Mouse (Mus musculus) midbrain, postnatal 0 days (tissue): Measurements from ENCODE around the gene Ddc. TPM values are rescaled to one million over a fixed set of nuclear protein-coding genes. Genes with fewer than 3 reads are reported as not detected.

Source experiments
- ATAC-seq: fragments of 200-750 bp; cut with Nextera tagmentation; 2 replicates; pipeline ENCODE4 v1.8.0; 2017; ENCODE audit warnings: moderate number of reproducible peaks, mild to moderate bottlenecking, moderate TSS enrichment, moderate library complexity; ENCODE audit not compliant: low FRiP score
- DNase-seq: peaks from one replicate; pipeline ENCODE4 v3.0.0-alpha.2; 2015; ENCODE audit warnings: low spot score
- H3K27ac ChIP-seq: fragments of 300-500 bp; sonication (generic); 2 replicates; pipeline ENCODE4 v1.5.1; 2014; ENCODE audit warnings: low read depth, mild to moderate bottlenecking, low read length, mixed read lengths
- H3K27me3 ChIP-seq: fragments of 300-500 bp; sonication (generic); 2 replicates; pipeline ENCODE4 v1.6.1; 2014; ENCODE audit warnings: low read length, control low read depth, mixed read lengths; ENCODE audit not compliant: insufficient read depth
- H3K36me3 ChIP-seq: fragments of 300-500 bp; sonication (generic); 2 replicates; pipeline ENCODE4 v1.6.1; 2014; ENCODE audit warnings: low read length, control low read depth, mixed read lengths; ENCODE audit not compliant: insufficient read depth
- H3K4me1 ChIP-seq: fragments of 300-500 bp; sonication (generic); 2 replicates; pipeline ENCODE4 v1.6.1; 2014; ENCODE audit warnings: mild to moderate bottlenecking, control low read depth, antibody characterized with exemption, low read length, mixed read lengths; ENCODE audit not compliant: insufficient read depth
- H3K4me2 ChIP-seq: fragments of 300-500 bp; sonication (generic); 2 replicates; pipeline ENCODE4 v1.6.1; 2014; ENCODE audit warnings: low read depth, mild to moderate bottlenecking, low read length, mixed read lengths; ENCODE audit not compliant: poor library complexity, severe bottlenecking
- H3K4me3 ChIP-seq: fragments of 300-500 bp; sonication (generic); 2 replicates; pipeline ENCODE4 v1.5.1; 2014; ENCODE audit warnings: low read depth, mild to moderate bottlenecking, low read length, moderate library complexity
- H3K9ac ChIP-seq: fragments of 300-500 bp; sonication (generic); replicated peaks from 2 replicates; pipeline ENCODE4 v1.6.1; 2014; ENCODE audit warnings: mild to moderate bottlenecking, low read length, moderate library complexity, mixed read lengths; ENCODE audit not compliant: poor library complexity, severe bottlenecking
- H3K9me3 ChIP-seq: fragments of 300-500 bp; sonication (generic); 2 replicates; pipeline ENCODE4 v1.6.1; 2016; ENCODE audit warnings: low read length, control low read depth
- CTCF ChIP-seq: IDR thresholded peaks from 2 replicates; pipeline ENCODE4 v1.5.1; 2016; ENCODE audit warnings: antibody characterized with exemption, mild to moderate bottlenecking
- WGBS: fragments of 180-500 bp; shearing (Covaris S2); extraction: QIAGEN DNeasy Blood & Tissue Kit; methylation state at CpG from one replicate; pipeline ENCODE4 v1.1.7; 2014; 5-methylcytosine and 5-hydroxymethylcytosine counted together
- polyA plus RNA-seq: library from polyadenylated mRNA; unstranded; fragments of >200 nt; fragmentation: Nextera tagmentation; extraction: Ambion mirVana; gene quantifications from 2 replicates; pipeline ENCODE4 v1.2.1, GENCODE M21; 2015
- total RNA-seq: library from RNA; depleted of rRNA; stranded (reverse); fragments of >200 nt; gene quantifications from 2 replicates; pipeline ENCODE4 v1.2.3, GENCODE M21; 2014

The Ddc gene
- total and polyA plus RNA-seq, 2 experiments from 2014 or later = 23.0 to 27.4 TPM

- WGBS = 29% methylated on average over 11 of the region's 11 CpGs
- no peak for TF ChIP-seq CTCF
- H3K9ac ChIP-seq = 0 out of 2 replicates have a peak overlapping the region, but pooled peaks have one; percentile 33
- no peaks in the 10 kb centered on the region for H3K9me3 ChIP-seq
- DNase-seq (no peak), ATAC-seq (no peak)
- no peak overlapping the region for H3K4me2 ChIP-seq
- no peak overlapping the region for H3K4me3 ChIP-seq
- 0 out of 2 replicates have a peak, but pooled peaks cover under 1% of the 10 kb centered on the region for H3K4me1 ChIP-seq
- no peaks in the 10 kb centered on the region for H3K36me3 ChIP-seq
- H3K27ac ChIP-seq = no peak overlapping the region
- no peaks in the 10 kb centered on the region for H3K27me3 ChIP-seq
Observed at GRCm38 (mm10) chr11:11884533-11885245, 13.3 kb downstream of the Ddc start.

- Histone ChIP-seq H3K4me2 (no peak overlapping the region), H3K9me3 (no peaks in the 10 kb centered on the region), H3K36me3 (no peaks in the 10 kb centered on the region), H3K27me3 (no peaks in the 10 kb centered on the region), H3K4me1 (no peaks in the 10 kb centered on the region), H3K27ac (no peak overlapping the region), H3K4me3 (no peak overlapping the region), H3K9ac (no peak overlapping the region)
- ATAC-seq (no peak), DNase-seq (no peak)
- WGBS = 6% methylated on average over 1 of the region's 1 CpGs
- TF ChIP-seq CTCF = no peak
Observed at GRCm38 (mm10) chr11:11881783-11882155, 16.2 kb downstream of the Ddc start.

GRCm38 (mm10) chr11:11881026-11881782 lies 16.7 kb downstream of the Ddc start:
- Histone ChIP-seq H3K9ac (no peak overlapping the region), H3K27ac (no peak overlapping the region), H3K4me1 (no peaks in the 10 kb centered on the region), H3K36me3 (no peaks in the 10 kb centered on the region), H3K27me3 (no peaks in the 10 kb centered on the region), H3K4me2 (no peak overlapping the region), H3K4me3 (no peak overlapping the region), H3K9me3 (no peaks in the 10 kb centered on the region)
- no peak for DNase-seq
- ATAC-seq = no peak
- TF ChIP-seq CTCF = no peak
- 31% methylated on average over 13 of the region's 13 CpGs for WGBS

- no peak for TF ChIP-seq CTCF
- no peaks in the 10 kb centered on the region for H3K27me3 ChIP-seq
- ATAC-seq (no peak), DNase-seq (no peak)
- no peaks in the 10 kb centered on the region for H3K36me3 ChIP-seq
- H3K4me2 ChIP-seq = no peak overlapping the region
- no peak overlapping the region for H3K27ac ChIP-seq
- no peak overlapping the region for H3K4me3 ChIP-seq
- whole genome bisulfite sequencing = 86% methylated on average over 7 of the region's 7 CpGs
- no peaks in the 10 kb centered on the region for H3K4me1 ChIP-seq
- H3K9ac ChIP-seq = no peak overlapping the region
- H3K9me3 ChIP-seq = no peaks in the 10 kb centered on the region
Observed at GRCm38 (mm10) chr11:11880351-11880750, 17.6 kb downstream of the Ddc start.

- DNase-seq = no peak
- H3K9ac ChIP-seq = no peak overlapping the region
- 72% methylated on average over 4 of the region's 4 CpGs for WGBS
- H3K4me3 ChIP-seq = no peak overlapping the region
- H3K4me1 ChIP-seq = no peaks in the 10 kb centered on the region
- H3K36me3 ChIP-seq = no peaks in the 10 kb centered on the region
- no peak overlapping the region for H3K4me2 ChIP-seq
- TF ChIP-seq CTCF = no peak
- no peaks in the 10 kb centered on the region for H3K9me3 ChIP-seq
- no peaks in the 10 kb centered on the region for H3K27me3 ChIP-seq
- H3K27ac ChIP-seq = no peak overlapping the region
- no peak for ATAC-seq
Observed at GRCm38 (mm10) chr11:11879699-11880002, 18.3 kb downstream of the Ddc start.

GRCm38 (mm10) chr11:11878981-11879698 lies 18.8 kb downstream of the Ddc start:
- Histone ChIP-seq H3K4me3 (no peak overlapping the region), H3K9me3 (no peaks in the 10 kb centered on the region), H3K9ac (no peak overlapping the region), H3K4me1 (no peaks in the 10 kb centered on the region), H3K4me2 (no peak overlapping the region), H3K36me3 (no peaks in the 10 kb centered on the region), H3K27me3 (no peaks in the 10 kb centered on the region), H3K27ac (no peak overlapping the region)
- DNase-seq = no peak
- 56% methylated on average over 10 of the region's 10 CpGs for WGBS
- no peak for ATAC-seq
- TF ChIP-seq CTCF = no peak
